Mouse (Mus musculus) forebrain, embryonic 13.5 days (tissue): ENCODE results near the gene Foxk2. TPM values are rescaled to one million over a fixed set of nuclear protein-coding genes. Genes with fewer than 3 reads are reported as not detected.
"Not testable (repeated sequence)": the region's sequence is repeated elsewhere in the genome, so short reads cannot be mapped to it uniquely, and the experiment has no call there.

Experiments
- ATAC-seq: fragments of 200-750 bp; cut with Nextera tagmentation; 2 replicates; pipeline ENCODE4 v1.8.0; 2017
- H3K27ac ChIP-seq: fragments of 300-500 bp; sonication (generic); 2 replicates; pipeline ENCODE4 v1.5.1; 2015; ENCODE audit warnings: inconsistent platforms, mild to moderate bottlenecking, moderate library complexity
- H3K27me3 ChIP-seq: fragments of 300-500 bp; sonication (generic); 2 replicates; pipeline ENCODE4 v1.6.1; 2015; ENCODE audit warnings: mild to moderate bottlenecking, inconsistent platforms
- H3K36me3 ChIP-seq: fragments of 300-500 bp; sonication (generic); 2 replicates; pipeline ENCODE4 v1.6.1; 2015; ENCODE audit warnings: mild to moderate bottlenecking, inconsistent platforms; ENCODE audit not compliant: poor library complexity, severe bottlenecking
- H3K4me1 ChIP-seq: fragments of 300-500 bp; sonication (generic); 2 replicates; pipeline ENCODE4 v1.6.1; 2015; ENCODE audit warnings: inconsistent platforms
- H3K4me2 ChIP-seq: fragments of 300-500 bp; sonication (generic); 2 replicates; pipeline ENCODE4 v1.6.1; 2015; ENCODE audit warnings: inconsistent platforms, mild to moderate bottlenecking, moderate library complexity
- H3K4me3 ChIP-seq: fragments of 300-500 bp; sonication (generic); 2 replicates; pipeline ENCODE4 v1.5.1; 2015; ENCODE audit warnings: mild to moderate bottlenecking, inconsistent platforms
- H3K9ac ChIP-seq: fragments of 300-500 bp; sonication (generic); 2 replicates; pipeline ENCODE4 v1.6.1; 2015; ENCODE audit warnings: mild to moderate bottlenecking, inconsistent platforms
- H3K9me3 ChIP-seq: fragments of 300-500 bp; sonication (generic); replicated peaks from 2 replicates; pipeline ENCODE4 v1.6.1; 2016; ENCODE audit warnings: inconsistent platforms
- WGBS: fragments of 180-500 bp; shearing (Covaris S2); methylation state at CpG from one replicate; pipeline ENCODE4 v1.1.7; 2015; 5-methylcytosine and 5-hydroxymethylcytosine counted together
- polyA plus RNA-seq: library from polyadenylated mRNA; unstranded; fragments of >200 nt; fragmentation: Nextera tagmentation; extraction: Ambion mirVana; gene quantifications from 2 replicates; pipeline ENCODE4 v1.2.1, GENCODE M21; 2015

The Foxk2 gene
- polyA plus RNA-seq, 1 experiment from 2014 or later: 13.4 TPM

DNA sequence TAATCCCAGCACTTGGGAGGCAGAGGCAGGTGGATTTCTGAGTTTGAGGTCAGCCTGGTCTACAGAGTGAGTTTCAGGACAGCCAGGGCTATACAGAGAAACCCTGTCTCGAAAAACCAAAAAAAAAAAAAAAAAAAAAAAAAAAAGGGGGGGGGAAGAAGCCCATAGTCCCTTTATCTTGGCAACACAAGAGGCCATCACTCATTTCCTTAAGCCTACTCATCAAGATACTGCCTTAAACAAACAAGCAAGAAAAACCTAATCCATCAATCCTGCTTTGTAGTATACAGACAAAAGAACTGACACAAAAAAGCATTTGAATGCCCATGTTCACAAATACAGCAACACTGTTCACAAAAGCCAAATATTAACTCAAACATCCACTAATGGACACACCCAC lies 82.6 kb downstream of the Foxk2 start:
- H3K4me3 ChIP-seq, H3K9ac ChIP-seq, H3K4me1 ChIP-seq, H3K9me3 ChIP-seq, H3K27ac ChIP-seq, ATAC-seq, H3K27me3 ChIP-seq, H3K4me2 ChIP-seq: not testable (repeated sequence)
- WGBS: 50% methylated on average over 1 of the region's 1 CpGs
- peaks cover 45% of the 10 kb centered on the region for H3K36me3 ChIP-seq

DNA sequence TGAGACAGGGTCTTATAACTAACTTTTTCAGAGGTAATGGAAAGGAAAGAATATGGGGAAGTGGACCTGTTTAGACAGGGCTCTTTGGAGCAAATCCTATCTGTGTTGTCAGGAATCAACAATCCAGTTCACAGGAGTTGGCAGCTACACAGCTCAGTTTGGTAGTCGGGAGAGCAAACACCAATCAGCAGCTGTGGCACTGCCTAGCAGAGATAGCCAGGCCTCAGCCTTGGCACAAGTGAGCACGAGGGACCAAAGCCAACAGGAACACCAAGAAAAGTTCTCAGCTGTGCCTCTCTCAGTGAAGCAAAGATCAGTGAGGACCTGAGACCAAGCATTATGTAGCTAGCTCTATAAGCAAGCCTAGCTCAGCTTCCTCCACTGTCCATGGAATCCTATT lies 87.2 kb downstream of the Foxk2 start:
- Histone ChIP-seq H3K4me3 (no peak overlapping the region), H3K36me3 (peaks cover 45% of the 10 kb centered on the region), H3K4me1 (no peaks in the 10 kb centered on the region), H3K4me2 (no peak overlapping the region), H3K9me3 (no peaks in the 10 kb centered on the region), H3K9ac (no peak overlapping the region), H3K27ac (no peak overlapping the region), H3K27me3 (no peaks in the 10 kb centered on the region)
- 91% methylated on average over 2 of the region's 2 CpGs for WGBS
- no peak for ATAC-seq

DNA sequence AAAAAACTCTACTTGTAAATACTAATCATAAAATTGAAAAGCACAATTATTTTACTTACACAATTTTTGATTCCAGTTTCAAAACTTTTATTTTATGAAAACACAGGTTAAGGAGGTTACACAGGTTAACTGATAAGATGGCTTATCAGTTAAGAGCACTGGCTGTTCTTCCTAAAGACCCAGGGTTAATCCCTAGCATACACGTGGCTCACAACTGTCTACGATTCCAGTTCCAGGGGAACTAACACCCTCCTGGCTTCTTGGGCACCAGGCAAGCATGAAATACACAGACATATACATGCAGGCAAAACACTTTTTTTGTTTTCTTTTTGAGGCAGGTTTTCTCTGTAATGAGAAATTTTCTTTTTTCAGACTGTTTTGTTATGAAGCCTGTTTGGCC lies 88.4 kb downstream of the Foxk2 start:
- Histone ChIP-seq H3K4me3 (no peak overlapping the region), H3K4me2 (no peak overlapping the region), H3K27ac (no peak overlapping the region), H3K27me3 (no peaks in the 10 kb centered on the region), H3K9me3 (no peaks in the 10 kb centered on the region), H3K4me1 (peaks cover 11% of the 10 kb centered on the region), H3K9ac (no peak overlapping the region), H3K36me3 (peaks cover 45% of the 10 kb centered on the region)
- 98% methylated on average over 2 of the region's 2 CpGs for WGBS
- no peak for ATAC-seq

DNA sequence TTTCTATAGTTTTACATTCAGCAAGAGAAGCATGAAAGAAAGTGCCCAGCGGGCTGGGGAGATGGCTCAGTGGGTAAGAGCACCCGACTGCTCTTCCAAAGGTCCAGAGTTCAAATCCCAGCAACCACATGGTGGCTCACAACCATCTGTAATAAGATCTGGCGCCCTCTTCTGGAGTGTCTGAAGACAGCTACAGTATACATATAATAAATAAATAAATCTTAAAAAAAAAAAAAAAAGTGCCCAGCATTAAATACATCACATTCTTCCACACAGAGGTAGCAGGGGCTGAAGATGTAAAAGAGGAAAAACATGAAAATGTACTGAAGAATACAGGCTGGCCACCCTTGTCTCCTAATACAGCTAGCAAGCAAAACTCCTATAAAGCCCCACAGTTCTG lies 88.9 kb downstream of the Foxk2 start:
- H3K36me3 ChIP-seq: peaks cover 45% of the 10 kb centered on the region
- not testable (repeated sequence) for H3K9me3 ChIP-seq, H3K4me2 ChIP-seq, H3K4me3 ChIP-seq, H3K27me3 ChIP-seq, H3K9ac ChIP-seq, ATAC-seq, H3K27ac ChIP-seq
- peaks cover 16% of the 10 kb centered on the region for H3K4me1 ChIP-seq
- WGBS: 88% methylated on average over 3 of the region's 3 CpGs

DNA sequence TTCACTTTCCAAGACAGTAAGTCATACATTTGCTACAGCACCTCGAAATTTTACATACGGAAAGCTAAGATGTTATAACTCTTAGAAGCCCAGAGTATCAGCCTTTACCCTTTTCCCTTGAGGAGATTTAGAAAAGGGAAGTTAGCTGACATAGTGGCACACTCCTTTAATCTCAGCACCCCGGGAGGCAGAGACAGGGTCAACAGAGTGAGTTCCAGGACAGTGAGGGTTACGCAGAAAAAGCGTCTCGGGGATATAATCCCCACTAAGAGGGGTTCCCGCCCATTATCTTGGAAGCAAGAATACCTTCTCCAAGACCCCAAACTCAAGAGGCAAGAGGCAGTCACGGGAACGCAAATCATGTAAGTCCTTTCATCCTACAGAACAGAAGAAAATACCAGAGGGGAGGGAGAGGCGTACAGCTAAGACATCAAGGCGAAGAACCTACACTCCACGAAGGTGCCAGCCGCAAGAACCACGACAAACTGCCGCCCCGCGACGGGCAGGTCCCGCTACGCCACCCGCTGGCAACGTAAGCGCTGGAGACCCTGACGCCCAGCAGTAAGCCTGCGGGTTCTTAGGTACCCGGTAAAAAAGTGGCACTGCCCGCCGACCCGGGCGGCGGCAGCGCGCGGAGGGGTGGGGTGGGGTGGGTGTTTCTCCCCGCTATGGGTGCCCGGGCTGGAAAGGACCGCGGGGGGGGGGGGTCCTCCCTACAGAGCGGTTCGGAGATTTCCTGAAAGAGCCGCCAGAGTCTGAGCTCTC lies 93.7 kb downstream of the Foxk2 start:
- Histone ChIP-seq H3K27ac (peak overlapping the region; percentile 75), H3K27me3 (0 out of 2 replicates have a peak, but pooled peaks cover 1% of the 10 kb centered on the region), H3K4me2 (peak overlapping the region; percentile 90), H3K36me3 (peaks cover 17% of the 10 kb centered on the region; the same call in 1 of the 2 replicates), H3K4me1 (peaks cover 26% of the 10 kb centered on the region), H3K4me3 (peak overlapping the region; percentile 96), H3K9me3 (no peaks in the 10 kb centered on the region), H3K9ac (peak overlapping the region; percentile 91)
- WGBS: 4% methylated on average over 34 of the region's 41 CpGs
- 0 out of 2 replicates have a peak, but pooled peaks have one; percentile 1 for ATAC-seq

DNA sequence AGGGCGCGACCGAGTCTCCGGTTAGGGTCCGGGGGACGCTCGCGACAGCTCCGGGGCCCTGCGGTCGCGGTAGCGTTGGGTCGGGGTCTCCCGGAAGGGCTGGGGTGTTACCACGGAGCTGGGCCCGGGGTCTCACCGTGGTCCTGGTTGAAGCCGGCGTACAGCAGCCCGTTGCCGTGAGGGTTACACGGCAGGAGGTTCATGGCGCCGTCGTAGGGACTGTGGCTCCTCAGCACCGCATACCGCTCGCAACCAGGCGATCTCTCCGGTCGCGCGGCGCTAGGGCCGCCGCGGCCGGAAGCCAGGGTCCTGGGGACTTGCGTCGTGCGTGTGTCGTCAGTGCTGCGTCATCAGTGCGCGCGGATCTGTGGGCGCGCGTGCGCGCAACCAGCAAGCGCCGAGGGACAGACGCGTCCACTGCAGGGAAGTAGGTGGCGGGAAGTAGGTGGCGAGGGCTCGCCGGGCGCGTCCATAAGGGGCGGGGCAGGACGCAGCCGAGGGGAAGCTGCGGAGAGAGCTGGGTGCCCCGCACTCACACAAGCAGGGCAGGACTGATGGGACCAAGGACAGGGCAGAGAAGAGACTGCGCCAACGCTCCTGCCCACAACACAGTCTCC lies 94.4 kb downstream of the Foxk2 start, which contains the start of gene Wdr45b:
Wdr45b (minus strand) TSS at position 355 of the 617 bp plus-strand sequence.
- ATAC-seq: peak; percentile 97
- Histone ChIP-seq H3K36me3 (peaks cover 13% of the 10 kb centered on the region; the same call in 1 of the 2 replicates), H3K27ac (peak within 1 kb of the TSS; percentile 75), H3K9ac (peak within 1 kb of the TSS; percentile 91), H3K4me2 (peak within 1 kb of the TSS; percentile 90), H3K4me3 (peak within 1 kb of the TSS; percentile 96), H3K4me1 (peaks cover 26% of the 10 kb centered on the region), H3K27me3 (0 out of 2 replicates have a peak, but pooled peaks cover 2% of the 10 kb centered on the region), H3K9me3 (no peaks in the 10 kb centered on the region)
- WGBS: under 1% methylated on average over 69 of the region's 69 CpGs

Other genes with a start within 250 kb of the Foxk2 start
- not detected in 2 replicates for gene Cd7, start 220.6 kb upstream of the Foxk2 start, polyA plus RNA-seq
- gene Sectm1b, start 196.4 kb upstream of the Foxk2 start, polyA plus RNA-seq: not detected in 2 replicates
- not detected in 2 replicates for gene Sectm1a, start 178.8 kb upstream of the Foxk2 start, polyA plus RNA-seq
- 0.09 TPM in 1 of 2 replicates, not detected in the other for gene Tex19.2, start 141.3 kb upstream of the Foxk2 start, polyA plus RNA-seq
- not detected in 2 replicates for gene Tex19.1, start 113.8 kb upstream of the Foxk2 start, polyA plus RNA-seq
- gene Uts2r, start 99.7 kb upstream of the Foxk2 start, polyA plus RNA-seq: 0.09 TPM in 1 of 2 replicates, not detected in the other
- gene Hexdc, start 55.6 kb upstream of the Foxk2 start, polyA plus RNA-seq: 11.4 and 12.0 TPM in 2 replicates
- 16.8 and 17.2 TPM in 2 replicates for gene Ogfod3, start 55.3 kb upstream of the Foxk2 start, polyA plus RNA-seq
- gene Cybc1, start 30.7 kb upstream of the Foxk2 start, polyA plus RNA-seq: 37.0 and 41.2 TPM in 2 replicates
- gene Narf, start 22.7 kb upstream of the Foxk2 start, polyA plus RNA-seq: 74.0 and 78.9 TPM in 2 replicates
- 82.1 and 90.2 TPM in 2 replicates for gene Wdr45b, start 94.5 kb downstream of the Foxk2 start, polyA plus RNA-seq
- 4.1 and 4.3 TPM in 2 replicates for gene Rab40b, start 128.3 kb downstream of the Foxk2 start, polyA plus RNA-seq
- gene Fn3krp, start 161.4 kb downstream of the Foxk2 start, polyA plus RNA-seq: 10.3 and 11.0 TPM in 2 replicates
- gene Fn3k, start 174.9 kb downstream of the Foxk2 start, polyA plus RNA-seq: 2.3 and 2.5 TPM in 2 replicates
- gene Tbcd, start 192.0 kb downstream of the Foxk2 start, polyA plus RNA-seq: 45.2 and 50.0 TPM in 2 replicates